Mouse (Mus musculus): ENCODE measurements at regions not wholly inside any gene's neighbourhood (a gene's known extent, or its start where the extent isn't known, plus 50 kb on each side); places are given as distances from the start of the nearest gene placed in this dataset.

DNA sequence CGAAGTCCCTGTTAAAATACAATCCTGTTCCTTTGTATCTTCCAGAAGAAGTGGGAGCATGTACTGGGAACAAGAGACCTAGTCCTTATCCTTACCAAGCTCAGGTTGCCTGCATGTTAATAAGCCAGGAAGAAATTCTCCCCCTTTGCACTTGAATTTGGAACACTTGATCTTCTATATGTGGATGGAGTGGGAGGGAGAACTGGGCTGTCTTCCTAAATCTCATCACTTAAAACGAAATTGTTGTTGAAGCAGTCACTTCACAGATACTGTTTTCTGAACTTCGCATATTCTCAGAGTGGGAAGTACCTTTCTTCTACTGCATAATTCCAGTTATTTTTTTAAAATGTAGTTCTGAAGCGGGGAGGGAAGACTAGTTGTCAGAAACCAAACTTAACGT is 305.7 kb upstream of the Tank start:
- no peak for ATAC-seq (ENCODE audit: extremely low read depth, insufficient number of reproducible peaks, low FRiP score, poor library complexity, severe bottlenecking)

DNA sequence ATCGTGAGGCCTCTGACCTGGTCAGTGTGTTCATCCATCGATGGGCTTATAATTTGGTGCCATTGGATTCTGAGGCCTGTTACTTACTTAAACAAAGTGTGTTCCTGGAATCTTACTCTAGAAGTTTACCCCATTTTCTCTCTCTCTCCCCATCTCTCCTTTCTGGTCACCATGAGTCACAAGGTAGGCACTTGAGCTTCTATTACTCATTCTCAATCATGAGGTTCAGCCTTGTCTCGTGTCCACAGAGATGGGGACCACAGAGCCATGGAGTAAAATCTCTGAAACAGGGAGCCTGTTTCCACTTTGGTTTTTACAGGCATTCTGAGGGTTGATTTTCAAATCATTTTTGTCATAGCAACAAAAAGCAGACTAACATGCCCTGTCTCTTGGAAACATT is 304.7 kb upstream of the Rbms1 start:
- no peak for ATAC-seq (ENCODE audit: extremely low read depth, insufficient number of reproducible peaks, low FRiP score, poor library complexity, severe bottlenecking)

DNA sequence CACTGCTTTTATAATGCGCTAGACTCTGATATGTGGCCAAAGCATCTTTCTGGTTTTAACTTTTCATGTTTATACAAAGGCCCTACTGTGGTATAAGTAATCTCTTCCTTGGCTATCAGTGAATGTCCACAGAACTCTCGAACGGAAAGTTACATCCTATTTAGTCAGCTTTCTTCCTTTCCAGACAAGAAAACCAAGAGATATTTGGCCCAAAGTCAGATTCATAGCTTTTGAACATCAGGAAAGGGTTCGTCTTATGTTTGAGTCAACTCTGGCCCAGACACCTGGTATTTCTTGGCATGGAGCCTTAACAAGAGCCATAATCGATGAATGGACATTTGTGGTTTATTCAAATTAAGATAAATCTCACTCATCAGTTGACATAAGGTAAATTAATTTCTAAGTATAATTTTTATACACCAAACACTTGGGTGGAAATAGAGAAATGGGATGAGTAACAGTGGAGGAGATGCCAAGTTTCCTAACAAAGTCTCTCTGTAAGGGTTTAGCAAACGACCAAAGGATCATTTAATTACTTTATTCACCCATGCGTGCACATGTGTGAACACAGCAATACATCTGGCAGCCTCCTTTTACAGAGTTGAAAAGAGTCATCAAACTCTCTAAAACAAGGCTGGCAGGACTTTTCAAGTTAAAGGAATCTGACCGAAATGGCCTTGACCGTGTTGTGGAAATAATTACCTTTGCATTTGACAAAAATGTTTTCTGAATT is 287.2 kb upstream of the Rbms1 start:
- ATAC-seq (ENCODE audit: extremely low read depth, insufficient number of reproducible peaks, low FRiP score, poor library complexity, severe bottlenecking) = no peak

DNA sequence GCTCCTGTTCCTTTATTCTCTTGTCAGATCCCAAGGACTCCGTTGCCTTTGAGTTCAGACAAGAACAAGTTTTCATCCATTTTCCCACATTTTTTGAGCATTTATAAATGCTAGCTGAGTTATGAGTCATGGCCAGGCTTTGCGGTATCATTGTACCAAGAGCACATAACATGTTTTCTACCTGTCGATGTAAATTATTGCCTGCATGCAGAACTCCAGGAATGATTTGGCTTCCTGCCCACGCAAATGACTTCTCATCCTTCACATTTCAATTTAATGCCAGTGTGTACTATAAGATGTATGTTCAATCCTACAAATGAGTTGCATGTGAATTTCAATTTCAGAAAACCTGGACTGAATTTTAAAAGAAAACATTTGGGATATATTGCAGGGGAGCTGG is 285.0 kb upstream of the Rbms1 start:
- no peak for ATAC-seq (ENCODE audit: extremely low read depth, insufficient number of reproducible peaks, low FRiP score, poor library complexity, severe bottlenecking)

DNA sequence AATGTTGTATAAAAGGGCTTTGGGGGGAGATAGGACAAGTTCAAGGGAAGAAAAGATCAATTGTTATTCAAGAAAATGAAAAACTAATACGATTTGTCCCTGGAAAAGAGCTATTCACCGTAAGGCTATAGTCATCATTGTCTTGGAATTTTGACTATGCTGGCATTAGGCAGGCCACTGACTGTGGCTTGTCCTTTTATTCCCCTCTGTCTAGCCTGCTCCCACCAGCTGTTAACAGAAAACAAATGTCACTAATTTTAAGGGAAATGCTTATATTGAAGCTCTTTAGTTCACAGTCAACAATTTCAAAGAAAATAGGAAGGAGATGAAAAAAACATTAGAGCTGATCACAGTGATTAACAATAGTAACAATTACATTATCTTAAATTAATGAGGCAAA is 284.3 kb upstream of the Rbms1 start:
- no peak for ATAC-seq (ENCODE audit: extremely low read depth, insufficient number of reproducible peaks, low FRiP score, poor library complexity, severe bottlenecking)

DNA sequence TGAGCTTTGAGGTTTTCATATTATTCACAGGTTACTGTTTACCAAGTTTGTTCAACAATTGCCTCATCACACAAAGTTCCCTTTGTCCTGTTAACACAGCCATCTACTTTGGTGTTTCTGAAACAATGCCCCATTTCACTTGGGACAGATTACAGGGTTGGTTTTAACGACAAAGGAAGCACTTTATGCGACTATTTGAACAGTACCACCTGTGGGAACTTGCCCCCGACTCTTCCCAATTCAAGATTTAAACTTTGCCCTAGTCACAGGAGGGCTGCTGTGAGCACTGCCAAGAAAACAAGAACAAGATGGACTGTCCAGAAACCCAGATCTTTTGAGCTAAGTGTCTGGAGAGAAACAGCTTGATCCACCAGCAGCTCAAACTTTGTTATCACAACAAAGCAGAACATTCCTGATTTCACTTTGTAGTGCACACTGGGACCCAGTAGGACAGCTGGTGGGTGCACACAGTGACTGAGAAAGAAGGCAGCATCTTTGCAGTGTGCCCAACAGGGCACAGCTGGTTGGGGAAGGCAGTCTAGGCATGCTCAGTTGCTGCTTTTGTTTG is 283.8 kb upstream of the Rbms1 start:
- ATAC-seq (ENCODE audit: extremely low read depth, insufficient number of reproducible peaks, low FRiP score, poor library complexity, severe bottlenecking) = no peak

DNA sequence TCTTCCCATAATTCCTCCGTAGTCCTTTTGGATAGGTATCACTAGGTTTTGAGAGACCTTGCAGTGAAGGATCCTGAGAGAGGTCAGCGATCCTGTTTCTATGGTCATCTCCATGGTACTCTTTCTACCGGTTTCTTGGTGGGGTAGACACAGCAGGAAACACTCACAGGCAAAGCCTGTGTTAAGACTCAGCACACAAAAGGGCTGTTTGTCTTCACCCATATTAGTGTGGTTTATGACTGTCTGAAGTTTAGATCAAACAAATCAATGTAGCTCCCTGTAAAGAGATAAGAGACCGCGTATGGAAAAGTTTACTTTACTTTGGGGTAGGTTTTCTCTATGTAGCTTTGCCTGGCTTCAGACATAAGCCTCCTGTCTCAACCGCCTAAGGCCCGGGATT is 282.5 kb upstream of the Rbms1 start:
- no peak for ATAC-seq (ENCODE audit: extremely low read depth, insufficient number of reproducible peaks, low FRiP score, poor library complexity, severe bottlenecking)

DNA sequence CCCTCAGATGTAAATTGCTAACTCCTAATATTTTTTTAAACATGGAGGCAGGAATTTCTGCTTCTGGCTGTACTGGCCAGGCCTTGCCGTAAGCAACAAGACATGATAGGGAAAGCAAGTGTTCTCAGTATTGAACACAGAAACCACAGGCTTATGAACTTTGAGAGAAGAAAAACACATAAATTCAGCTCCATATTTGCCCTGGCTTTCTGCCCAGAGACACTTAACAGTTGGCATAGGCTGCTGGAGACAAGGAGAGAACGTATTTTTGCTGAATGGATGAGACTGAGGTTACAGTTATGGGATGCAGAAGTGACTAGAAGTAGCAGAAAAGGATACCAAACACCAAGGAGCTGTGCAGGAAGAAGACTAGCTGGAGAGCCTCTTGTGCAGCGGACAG is 258.7 kb upstream of the Rbms1 start:
- ATAC-seq (ENCODE audit: extremely low read depth, insufficient number of reproducible peaks, low FRiP score, poor library complexity, severe bottlenecking) = no peak

DNA sequence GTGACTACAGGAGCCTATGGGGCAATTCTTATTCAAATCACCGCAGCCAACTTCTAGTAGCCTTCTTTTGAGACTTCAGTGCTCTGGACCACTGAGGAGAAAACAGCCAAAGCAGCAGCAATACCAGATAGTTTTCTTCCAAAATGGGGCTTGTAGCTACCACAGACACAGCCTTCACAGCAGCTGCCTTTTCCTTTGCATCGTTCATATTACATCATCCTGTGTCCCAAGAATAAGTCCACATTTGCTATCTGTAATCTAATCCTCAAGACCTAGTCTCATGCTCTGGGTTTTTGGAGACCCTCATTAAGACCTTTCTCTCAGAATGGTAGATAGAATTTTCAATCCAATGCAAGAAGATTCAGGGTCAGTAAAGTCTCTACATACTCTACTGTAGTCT is 258.2 kb upstream of the Rbms1 start:
- no peak for ATAC-seq (ENCODE audit: extremely low read depth, insufficient number of reproducible peaks, low FRiP score, poor library complexity, severe bottlenecking)

DNA sequence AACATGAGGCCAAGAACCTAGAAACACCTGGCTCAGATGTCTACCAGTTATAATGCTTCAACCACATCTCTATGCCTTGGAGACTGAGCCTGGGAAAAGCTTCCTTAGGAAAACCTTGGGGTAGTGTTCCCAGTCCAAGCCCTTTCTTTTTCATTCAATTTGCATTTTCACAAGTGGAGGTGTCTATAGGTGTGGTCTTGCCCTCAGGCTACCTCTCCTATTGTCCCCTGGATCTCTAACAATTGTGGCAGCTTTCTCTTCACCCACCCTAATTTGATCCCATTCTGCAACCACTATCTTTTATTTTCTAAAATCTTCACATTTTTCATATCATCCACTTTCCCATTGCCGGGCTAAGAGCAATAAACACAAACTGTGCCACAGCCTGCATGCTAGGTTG is 251.0 kb upstream of the Rbms1 start:
- ATAC-seq (ENCODE audit: extremely low read depth, insufficient number of reproducible peaks, low FRiP score, poor library complexity, severe bottlenecking) = no peak

DNA sequence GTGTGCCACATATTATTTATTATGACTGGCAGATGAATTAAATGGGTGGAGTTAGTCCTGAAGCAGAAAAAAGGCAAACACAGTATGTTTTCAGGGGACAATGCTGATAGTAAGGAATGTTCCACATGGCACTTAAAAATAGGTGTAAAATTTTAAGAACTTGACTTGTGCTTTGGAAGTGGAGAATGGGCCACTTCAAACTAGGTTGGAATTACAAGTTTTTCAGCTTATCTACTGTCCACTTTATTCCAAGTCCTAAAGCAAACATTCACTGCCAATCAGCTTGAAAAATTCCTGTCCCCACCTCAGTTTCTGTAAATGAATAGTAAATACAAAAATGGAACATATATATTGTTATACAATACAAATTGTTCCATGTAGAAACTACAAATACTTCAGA is 238.4 kb upstream of the Rbms1 start:
- ATAC-seq (ENCODE audit: extremely low read depth, insufficient number of reproducible peaks, low FRiP score, poor library complexity, severe bottlenecking) = no peak

DNA sequence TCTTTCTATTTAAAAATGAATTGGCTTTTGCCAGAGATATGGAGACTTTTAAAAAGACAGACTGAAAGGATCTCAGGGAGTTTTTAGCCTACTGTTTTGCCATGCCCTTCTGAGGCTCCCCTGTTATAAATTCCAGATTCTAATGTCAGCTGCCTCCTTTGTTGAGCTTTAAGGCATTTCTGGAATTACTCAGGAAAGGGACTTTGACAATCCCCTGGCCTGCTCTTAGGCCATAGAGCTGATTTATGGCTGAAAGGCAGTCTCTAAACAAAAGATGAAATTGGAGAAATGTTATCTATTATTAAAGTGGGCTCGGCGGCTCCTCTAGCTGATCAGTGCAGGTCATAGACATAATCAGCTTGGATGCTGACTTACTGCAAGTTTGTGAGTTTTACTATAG is 231.0 kb upstream of the Rbms1 start:
- ATAC-seq (ENCODE audit: extremely low read depth, insufficient number of reproducible peaks, low FRiP score, poor library complexity, severe bottlenecking) = no peak

DNA sequence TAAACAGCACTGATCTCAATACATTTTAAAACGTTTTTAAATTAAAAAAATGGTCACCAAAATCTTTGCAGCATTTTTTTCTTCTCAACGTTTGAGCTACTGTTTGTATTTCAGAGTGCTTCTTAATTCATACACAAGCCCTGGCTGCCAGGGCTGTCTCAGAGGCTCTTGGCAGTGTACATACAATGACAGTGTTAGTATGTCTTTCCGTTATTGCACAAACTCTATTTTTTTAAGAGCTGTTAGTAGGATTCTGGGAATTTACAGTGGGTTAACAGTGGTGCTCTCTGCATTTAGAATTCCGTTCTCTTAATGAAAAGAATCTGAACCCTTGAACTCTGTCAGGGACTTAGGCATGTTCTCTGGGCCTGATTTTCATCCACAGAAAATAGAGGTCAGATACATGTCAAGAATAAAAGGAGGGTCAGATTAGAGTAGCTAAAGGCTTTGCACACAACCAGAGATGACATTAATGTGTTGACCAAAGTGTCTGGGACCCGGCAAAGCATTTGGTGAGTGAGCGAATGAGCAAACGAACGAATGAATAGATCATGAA is 219.5 kb upstream of the Rbms1 start:
- no peak for ATAC-seq (ENCODE audit: extremely low read depth, insufficient number of reproducible peaks, low FRiP score, poor library complexity, severe bottlenecking)

DNA sequence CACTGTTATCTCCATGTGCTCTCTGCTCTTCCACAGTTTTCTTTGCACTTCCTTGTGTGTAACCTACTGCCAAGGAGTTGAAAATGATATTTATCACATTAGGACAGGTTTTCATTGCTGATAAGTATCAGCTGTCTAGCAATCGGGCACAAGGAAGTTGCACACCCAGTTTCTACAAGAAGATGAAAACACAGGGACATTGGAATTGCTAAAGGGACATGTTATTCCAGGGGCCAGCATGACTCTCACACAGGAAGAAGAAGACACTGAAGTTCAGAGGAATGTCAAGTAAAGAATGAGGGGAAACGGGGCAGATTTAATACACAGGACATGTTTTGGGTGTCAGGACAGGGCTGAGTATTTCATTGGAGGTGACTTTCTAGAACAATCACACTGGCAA is 214.8 kb upstream of the Rbms1 start:
- ATAC-seq (ENCODE audit: extremely low read depth, insufficient number of reproducible peaks, low FRiP score, poor library complexity, severe bottlenecking) = no peak

DNA sequence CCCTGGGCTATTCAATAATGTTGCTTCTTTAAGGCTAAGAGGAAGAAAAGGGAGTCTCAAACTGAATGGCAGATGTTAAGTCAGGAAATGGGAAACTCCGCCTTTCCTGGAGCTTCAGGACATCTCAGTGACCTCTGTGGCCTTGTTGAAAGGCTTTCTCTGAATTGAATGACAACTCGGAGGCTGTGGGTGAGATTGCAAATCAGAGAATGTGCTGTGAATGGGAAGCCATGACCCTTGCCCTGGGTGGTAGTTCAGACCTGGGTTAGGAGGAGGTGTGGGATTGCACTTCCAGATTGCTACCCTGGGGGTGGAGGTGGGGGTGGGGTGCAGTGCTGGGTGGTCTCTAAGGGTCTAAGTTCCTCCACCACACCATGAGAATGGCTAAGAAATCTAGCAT is 213.8 kb upstream of the Rbms1 start:
- ATAC-seq (ENCODE audit: extremely low read depth, insufficient number of reproducible peaks, low FRiP score, poor library complexity, severe bottlenecking) = no peak

DNA sequence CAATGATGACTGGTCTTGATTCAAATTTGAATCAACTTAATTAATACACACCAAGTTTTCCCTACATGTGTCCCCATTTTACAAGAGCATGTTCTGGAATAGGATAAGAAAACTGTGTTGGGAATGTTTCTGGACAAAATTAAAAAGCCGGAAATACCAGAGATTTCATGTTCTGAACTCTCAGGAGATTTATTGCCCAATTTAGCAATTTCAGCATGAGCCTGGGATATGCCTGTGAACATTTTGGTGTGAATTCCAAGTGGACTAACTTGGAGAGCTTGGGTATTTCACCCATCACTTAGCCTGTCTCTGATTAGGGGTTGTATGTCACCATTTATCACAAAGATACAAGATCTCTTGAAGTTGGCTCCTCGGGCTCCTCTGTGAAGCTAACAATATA is 210.6 kb upstream of the Rbms1 start:
- no peak for ATAC-seq (ENCODE audit: extremely low read depth, insufficient number of reproducible peaks, low FRiP score, poor library complexity, severe bottlenecking)

DNA sequence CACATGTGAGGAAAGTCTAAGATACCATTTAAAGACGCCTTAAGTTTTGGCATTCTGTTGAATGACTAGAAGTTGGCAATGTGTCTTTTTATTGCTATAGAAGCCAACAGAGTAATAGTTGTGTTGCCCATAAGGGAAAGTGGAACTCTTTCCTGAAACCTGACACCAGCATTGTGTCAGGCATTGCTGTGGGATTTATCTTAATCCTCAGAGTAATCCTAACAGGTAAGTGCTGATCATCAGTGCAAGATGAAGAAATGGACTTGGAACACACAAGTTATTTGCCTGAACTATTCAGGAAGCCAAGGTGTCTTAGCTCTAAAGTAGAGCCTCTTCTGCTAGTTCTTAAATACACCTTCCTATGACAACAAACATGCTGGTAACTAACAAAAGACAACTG is 198.3 kb upstream of the Rbms1 start:
- ATAC-seq (ENCODE audit: extremely low read depth, insufficient number of reproducible peaks, low FRiP score, poor library complexity, severe bottlenecking) = no peak

DNA sequence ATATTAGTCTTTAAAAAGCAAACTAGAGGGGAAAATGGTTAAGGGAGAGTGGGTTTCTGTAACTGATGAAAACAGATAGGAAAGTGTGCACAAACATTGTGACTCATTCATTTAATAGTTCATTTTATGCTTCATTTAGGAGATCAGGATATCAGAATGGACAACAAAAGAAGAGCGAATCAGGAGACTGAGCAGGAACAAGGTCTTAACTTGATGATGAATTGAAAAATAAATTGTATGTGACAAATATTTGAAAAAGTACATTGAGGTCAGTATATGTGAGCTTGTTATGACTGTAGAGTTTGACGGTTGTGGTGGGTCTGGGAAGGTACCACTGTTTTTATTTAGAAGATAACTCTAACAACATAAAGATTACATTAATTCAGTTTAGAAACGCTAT is 196.8 kb upstream of the Rbms1 start:
- ATAC-seq (ENCODE audit: extremely low read depth, insufficient number of reproducible peaks, low FRiP score, poor library complexity, severe bottlenecking) = no peak

DNA sequence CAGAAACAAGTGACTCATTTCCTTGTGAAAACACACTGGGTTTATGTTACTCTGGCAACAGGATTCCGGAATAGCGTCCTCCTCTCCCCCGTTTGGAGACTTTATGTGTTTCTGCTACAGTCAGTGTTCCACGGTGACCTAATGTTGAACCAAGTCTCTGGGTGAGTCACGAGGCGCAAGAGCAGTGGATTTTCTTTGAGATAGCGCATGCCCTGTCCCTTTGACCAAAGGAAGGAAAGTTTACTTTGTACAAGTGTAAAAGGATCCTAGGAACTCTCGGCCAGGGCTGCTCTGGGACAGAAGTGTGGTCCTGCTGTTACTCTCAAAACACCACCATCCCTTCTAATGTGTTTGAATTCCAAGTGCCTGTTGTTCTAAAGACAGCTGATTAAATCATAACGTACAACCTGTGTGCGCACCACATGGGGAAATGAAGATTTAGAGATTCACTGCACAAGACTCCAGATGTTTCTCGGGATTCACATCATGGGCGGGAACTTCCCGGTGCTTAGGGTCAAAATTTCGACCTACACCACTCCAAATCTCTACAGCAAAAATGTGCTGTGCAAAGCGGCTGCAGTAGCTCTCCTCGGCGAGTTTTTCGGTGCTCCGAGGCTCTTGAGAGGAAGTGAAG is 176.1 kb upstream of the Rbms1 start:
- no peak for ATAC-seq (ENCODE audit: extremely low read depth, insufficient number of reproducible peaks, low FRiP score, poor library complexity, severe bottlenecking)

DNA sequence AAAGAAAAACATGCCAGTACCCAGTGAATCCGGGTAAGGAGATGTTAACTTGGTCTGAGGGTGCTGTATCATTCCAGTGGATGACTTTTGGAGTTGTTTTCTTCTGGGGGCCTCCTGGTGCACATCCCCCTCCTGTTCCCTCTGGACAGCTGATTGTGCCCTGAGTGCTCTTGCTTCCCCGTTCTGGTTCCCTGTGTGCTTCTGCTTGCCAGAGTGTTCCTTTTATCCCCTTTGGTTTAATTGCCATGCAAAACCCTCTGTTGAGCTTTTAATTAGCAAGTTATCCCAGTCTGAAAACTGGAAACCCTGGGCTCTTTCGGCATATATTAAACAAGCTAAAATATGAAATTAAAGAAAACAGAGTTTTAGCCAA is 175.6 kb upstream of the Rbms1 start:
- ATAC-seq (ENCODE audit: extremely low read depth, insufficient number of reproducible peaks, low FRiP score, poor library complexity, severe bottlenecking) = no peak

DNA sequence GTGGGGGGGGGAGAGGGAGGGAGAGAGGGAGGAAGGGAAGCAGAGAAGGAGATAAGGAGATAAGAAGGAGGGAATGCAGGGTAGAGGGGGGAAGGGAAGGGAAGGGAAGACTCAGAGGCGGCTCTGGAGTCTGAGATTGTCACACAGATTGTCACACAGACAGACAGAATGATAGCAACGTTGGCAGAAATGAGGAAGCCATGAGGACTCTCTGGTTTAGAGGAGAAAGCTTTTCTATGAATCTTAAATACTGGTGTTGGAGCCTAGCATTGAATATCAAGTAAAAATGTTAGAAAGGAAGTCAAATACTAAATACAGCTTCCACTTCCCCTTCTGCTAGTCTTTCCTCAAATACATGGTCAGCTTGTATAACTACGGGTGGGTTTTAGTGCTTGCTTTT is 174.4 kb upstream of the Rbms1 start:
- no peak for ATAC-seq (ENCODE audit: extremely low read depth, insufficient number of reproducible peaks, low FRiP score, poor library complexity, severe bottlenecking)
